Mouse (Mus musculus): ENCODE results near the gene Mcam.

The Mcam gene

GRCm38 (mm10) chr9:44134101-44134850, at the start of gene Mcam:
Gene Mcam (plus strand): TSS chr9:44134469.
- peak; percentile 61 for DNase-seq (ENCODE audit: low spot score)

DNA sequence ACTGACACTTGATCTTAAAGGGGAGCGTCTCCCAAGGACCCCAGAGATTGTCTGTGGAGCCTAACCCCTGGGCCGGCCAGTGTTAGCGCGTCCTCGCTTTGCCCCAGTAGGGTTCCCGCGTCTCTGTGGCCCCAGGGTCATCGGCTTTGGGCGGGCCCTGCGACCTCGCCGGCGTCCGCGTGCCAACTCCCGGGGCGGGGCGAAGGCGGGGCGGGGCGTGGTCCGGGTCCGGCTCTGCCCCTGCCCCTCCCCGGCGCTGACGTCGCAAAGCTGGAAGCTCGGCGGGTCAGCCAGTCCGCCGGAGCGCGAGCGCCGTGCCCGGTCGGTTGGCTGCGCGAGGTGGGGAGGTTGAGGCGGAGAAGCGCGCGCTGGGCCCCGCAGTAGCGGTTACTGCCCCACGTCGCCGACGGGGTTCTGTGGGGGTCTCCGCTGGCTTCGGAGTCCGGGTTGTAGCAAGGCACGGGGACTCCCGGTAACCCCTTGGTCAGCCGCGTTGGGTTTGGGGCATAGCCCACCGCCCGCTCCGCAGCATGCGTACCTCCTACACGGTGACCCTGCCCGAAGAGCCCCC, 49.5 kb upstream of the Mcam start:
- DNase-seq (ENCODE audit: low spot score), result no peak

- DNase-seq (ENCODE audit: low spot score), result no peak
Observed at GRCm38 (mm10) chr9:44085276-44085675, 49.0 kb upstream of the Mcam start.

DNA sequence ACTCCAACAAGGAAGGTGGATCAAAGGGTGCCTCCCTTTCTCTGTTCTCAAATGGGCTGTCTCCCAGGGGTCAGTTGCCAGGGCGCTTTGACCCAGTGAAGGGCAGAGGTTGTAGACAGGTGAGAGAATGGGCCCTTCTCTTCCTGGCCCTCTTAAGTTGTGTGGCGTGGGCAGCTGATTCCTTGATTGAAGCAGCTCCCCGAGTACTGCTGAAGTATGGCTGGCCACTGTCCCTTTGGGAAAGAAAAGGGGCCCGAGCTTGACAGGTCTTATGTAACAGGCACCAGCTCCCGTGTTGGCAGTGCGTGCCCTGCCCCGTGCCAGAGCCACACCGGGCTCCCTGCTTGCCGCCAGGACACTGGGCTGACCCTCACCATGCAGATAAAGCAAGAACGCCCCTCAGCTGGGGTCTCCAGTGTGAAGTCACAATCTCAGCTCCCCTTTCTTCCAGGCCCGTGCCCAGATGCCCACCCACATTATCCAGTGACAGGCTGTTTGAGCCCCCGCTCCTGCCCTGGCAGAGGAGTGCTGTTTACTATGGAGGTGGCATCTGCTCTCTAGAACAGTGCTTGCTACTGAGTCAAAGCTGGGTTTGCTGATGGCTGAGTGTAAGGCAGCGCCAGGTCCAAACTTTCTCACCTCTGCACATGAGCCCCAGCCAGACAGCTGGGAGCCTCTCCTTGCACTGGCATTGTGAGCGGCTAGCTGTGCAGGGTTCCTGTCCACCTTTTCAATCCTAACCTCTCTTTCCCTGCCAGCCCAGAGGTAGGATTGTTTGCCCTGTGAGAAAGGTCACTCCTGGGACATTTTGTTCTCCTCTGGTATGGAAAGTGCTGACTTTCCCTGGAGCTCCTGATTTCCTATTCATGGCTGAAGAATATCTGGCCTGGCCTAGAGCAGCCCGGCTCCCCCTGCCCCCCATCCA, 48.3 kb upstream of the Mcam start:
- no peak for DNase-seq (ENCODE audit: low spot score)

GRCm38 (mm10) chr9:44086960-44087359, 47.3 kb upstream of the Mcam start:
- DNase-seq (ENCODE audit: low spot score), result no peak

GRCm38 (mm10) chr9:44087761-44088455, 46.4 kb upstream of the Mcam start:
- DNase-seq (ENCODE audit: low spot score), result peak; percentile 79

- no peak for DNase-seq (ENCODE audit: low spot score)
Observed at GRCm38 (mm10) chr9:44088877-44089608, 45.2 kb upstream of the Mcam start.

DNA sequence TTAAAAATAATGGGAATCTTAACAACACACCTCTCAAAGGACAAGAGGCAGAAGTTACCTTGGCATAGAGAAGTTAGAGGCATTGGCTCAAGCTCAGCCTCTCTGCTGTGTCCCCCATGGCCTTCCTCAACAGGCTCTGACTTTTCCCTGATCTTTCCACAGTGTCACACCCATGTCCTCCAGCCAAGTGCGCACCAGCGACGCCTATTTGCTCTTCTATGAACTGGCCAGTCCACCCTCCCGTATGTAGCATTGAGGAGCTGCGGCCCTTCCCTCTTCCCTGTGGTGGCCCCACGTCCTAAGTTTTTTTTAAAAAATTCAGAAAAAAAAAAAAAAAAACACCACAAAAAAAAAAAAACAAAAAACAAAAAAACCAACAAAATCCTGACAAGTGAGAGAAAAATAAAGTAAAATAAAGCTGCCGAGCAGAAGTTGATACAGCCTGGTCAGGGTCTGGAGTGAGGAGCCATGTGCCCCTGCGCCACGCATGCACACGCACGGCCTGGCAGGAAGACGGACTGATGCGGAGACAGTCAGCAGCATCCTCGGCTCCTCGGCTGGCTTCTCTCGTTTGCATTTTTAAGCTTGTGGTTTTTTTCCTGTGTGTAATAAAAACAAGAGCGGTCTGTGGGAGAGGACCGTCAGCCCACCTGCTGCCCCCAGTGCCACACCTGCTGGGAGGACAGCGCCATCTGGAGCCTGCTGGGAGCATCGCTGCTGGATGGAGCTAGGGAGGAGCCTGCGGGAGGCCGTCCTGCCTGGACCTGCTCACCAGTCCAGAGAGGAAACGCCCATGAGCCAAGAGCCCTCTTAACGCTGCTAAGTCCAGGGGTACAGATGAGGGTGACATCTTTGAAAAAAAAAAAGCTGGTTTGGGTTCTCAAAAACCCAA, 40.4 kb upstream of the Mcam start:
- no peak for DNase-seq (ENCODE audit: low spot score)

DNA sequence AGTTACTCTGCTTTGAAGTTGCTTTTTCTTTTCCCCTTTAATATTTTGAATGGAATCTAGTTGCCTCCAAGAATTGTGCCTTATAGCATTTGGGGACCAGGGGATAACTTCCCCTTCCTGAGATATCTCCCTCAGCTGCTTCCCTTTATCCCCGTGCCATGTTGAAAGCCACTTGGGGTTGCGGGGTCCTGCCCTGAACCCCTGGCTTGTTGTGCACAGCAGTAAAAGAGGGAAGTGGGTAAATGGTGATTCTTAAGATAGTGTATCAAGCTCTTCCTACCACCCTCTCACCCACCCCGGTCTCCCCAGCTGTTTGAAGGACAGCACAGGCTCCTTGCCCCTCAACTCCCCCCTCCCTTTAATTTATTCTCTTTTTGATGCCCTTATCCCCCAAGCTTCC, 39.5 kb upstream of the Mcam start:
- DNase-seq (ENCODE audit: low spot score), result no peak

GRCm38 (mm10) chr9:44095781-44096180, 38.5 kb upstream of the Mcam start:
- no peak for DNase-seq (ENCODE audit: low spot score)

- DNase-seq (ENCODE audit: low spot score), result no peak
Observed at GRCm38 (mm10) chr9:44096536-44096935, 37.7 kb upstream of the Mcam start.

- no peak for DNase-seq (ENCODE audit: low spot score)
Observed at GRCm38 (mm10) chr9:44101490-44101889, 32.8 kb upstream of the Mcam start, which contains the start of gene Mfrp. Gene Mfrp (plus strand): TSS chr9:44101729.

GRCm38 (mm10) chr9:44104881-44105280, 29.4 kb upstream of the Mcam start:
- DNase-seq (ENCODE audit: low spot score), result peak; percentile 57

- DNase-seq (ENCODE audit: low spot score), result no peak
Observed at GRCm38 (mm10) chr9:44105781-44106180, 28.5 kb upstream of the Mcam start.

DNA sequence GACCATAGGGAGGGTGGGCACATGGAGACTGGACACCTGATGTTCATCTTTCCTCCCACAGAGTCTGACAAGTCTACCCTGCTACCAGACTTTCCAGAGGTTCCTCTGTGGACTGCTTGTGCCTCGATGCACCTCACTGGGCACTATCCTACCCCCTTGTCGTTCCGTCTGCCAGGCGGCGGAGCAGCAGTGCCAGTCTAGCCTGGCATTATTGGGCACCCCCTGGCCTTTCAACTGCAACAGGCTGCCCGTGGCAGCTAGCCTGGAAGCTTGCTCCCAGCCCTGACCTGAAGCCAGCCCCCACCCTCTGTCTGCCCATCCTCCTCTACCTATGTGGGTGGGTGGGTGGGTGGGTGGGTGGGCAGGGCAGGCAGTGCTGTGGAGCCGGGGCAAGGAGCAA, 28.1 kb upstream of the Mcam start:
- DNase-seq (ENCODE audit: low spot score), result no peak

DNA sequence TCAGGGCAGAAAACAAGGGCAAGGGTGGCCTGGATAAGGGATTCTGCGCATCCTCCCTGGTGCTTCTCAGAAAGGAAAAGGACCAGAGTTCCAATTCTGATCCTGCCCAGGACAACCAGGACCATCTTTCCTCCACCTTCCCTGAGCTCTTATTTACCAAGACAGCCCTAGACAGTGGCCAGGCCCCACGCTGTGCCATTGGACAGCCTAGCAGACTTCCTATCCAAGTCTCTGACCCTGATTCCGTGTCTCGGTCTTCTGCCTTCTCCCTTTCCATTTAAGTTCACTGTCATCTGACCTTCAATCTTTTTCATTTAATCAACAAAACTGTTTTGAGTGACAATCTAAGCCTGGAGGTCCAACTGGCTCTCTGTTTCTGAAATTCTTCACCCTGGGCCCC, 27.7 kb upstream of the Mcam start:
- DNase-seq (ENCODE audit: low spot score), result no peak

DNA sequence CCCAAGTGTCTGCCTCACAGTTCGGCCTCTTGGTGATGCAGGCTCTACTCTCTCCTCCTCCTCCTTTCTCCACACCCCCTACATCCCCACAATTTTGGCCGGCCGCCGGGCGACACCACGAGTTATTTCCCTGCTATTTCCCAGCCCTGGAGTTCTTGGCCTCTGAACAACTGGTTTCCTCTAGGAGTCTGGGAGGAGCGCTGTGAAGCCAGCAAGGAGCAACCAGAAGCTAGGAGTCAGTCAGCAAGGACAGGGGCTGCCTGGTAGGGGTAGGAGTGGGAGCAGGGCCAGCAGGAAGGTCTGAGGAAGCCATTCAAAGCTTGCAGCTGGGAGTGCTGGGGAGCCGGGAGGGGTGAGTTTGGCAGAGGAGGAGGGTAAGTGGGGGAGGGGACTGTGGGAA, 27.2 kb upstream of the Mcam start, which contains the start of gene C1qtnf5:
Gene C1qtnf5 (plus strand): TSS at position 136 of the 400 bp plus-strand sequence.
- peak; percentile 95 for DNase-seq (ENCODE audit: low spot score)

- DNase-seq (ENCODE audit: low spot score), result no peak
Observed at GRCm38 (mm10) chr9:44107557-44108179, 26.6 kb upstream of the Mcam start.

- no peak for DNase-seq (ENCODE audit: low spot score)
Observed at GRCm38 (mm10) chr9:44108269-44109055, 25.8 kb upstream of the Mcam start.
